Mouse (Mus musculus): ENCODE data around the gene Arid1b. TPM values are rescaled to one million over a fixed set of nuclear protein-coding genes. Genes with fewer than 3 reads are reported as not detected.

The Arid1b gene
- polyA plus RNA-seq, 2 experiments: 14.7 to 20.5 TPM

- Histone ChIP-seq H3K9ac (ENCODE audit: low read depth, low read length, severe bottlenecking) (no peak overlapping the region), H3K4me3 (replicated peaks; ENCODE audit: low read length) (no peak overlapping the region), H3K27ac (replicated peaks; ENCODE audit: low read depth, low read length) (no peak overlapping the region), H3K4me1 (ENCODE audit: control insufficient read depth, insufficient read depth, low read length) (peaks cover 14% of the 10 kb centered on the region), H3K36me3 (ENCODE audit: control insufficient read depth, insufficient read depth, low read length) (0 out of 2 replicates have a peak, but pooled peaks cover 6% of the 10 kb centered on the region), H3K9me3 (ENCODE audit: control insufficient read depth, low read length) (no peaks in the 10 kb centered on the region), H3K27me3 (ENCODE audit: control insufficient read depth, insufficient read depth, low read length) (no peaks in the 10 kb centered on the region), H3K4me2 (replicated peaks; ENCODE audit: low read depth, low read length, severe bottlenecking) (no peak overlapping the region)
- DNase-seq (ENCODE audit: low spot score) (no peak), ATAC-seq (ENCODE audit: low FRiP score, low read depth) (no peak)
- no peak for TF ChIP-seq POLR2A (IDR thresholded peaks at IDR 0.05; ENCODE audit: borderline replicate concordance, extremely low read depth, insufficient read depth, insufficient read length)
- 90% methylated on average over 4 of the region's 4 CpGs for WGBS
Measured at GRCm38 (mm10) chr17:5097046-5097445, 102.9 kb downstream of the Arid1b start.

DNA sequence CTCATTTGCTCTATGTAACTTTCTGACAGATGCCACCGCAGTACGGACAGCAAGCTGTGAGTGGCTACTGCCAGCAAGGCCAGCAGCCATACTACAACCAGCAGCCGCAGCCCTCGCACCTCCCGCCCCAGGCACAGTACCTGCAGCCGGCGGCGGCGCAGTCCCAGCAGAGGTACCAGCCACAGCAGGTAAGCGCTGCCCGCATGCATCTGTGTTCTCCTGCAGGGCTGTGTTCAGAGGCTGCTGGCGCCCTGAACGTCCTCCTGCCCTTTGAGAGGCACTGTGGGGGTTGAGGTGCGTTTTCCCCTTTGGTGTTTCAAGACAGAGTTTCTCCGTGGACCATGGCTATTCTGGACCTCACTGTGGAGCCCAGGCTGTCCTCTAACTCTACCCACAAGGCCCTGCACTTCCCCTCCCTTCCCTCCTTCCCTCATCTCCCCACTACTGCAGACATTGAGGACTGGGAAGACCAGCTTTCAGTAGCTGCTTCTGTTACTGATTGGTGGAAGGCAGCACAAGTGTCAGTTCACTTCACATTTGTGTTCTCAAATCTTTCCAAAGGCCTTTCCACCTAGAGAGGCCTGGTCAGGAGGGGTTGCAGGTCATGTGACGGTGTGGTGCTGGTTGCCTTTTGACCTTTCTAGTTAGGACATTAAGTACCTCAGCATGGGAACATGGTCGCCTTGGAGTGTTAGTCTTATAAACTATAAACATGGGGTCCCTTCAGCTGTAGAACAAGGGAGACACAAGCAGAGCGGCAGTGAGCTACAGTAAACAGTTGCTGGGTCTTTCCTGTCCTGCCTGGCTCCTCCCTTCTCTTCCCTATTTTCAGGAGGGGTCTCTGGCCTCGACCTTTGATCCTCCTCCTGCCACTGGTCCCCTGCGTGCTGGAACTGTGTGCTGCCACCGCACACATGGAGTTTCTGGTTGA, 103.7 kb downstream of the Arid1b start:
- H3K4me1 ChIP-seq (ENCODE audit: control insufficient read depth, insufficient read depth, low read length): peaks cover 14% of the 10 kb centered on the region
- WGBS: 66% methylated on average over 21 of the region's 21 CpGs
- no peak overlapping the region for H3K9ac ChIP-seq (ENCODE audit: low read depth, low read length, severe bottlenecking)
- TF ChIP-seq POLR2A (IDR thresholded peaks at IDR 0.05; ENCODE audit: borderline replicate concordance, extremely low read depth, insufficient read depth, insufficient read length): no peak
- no peak overlapping the region for H3K27ac ChIP-seq (replicated peaks; ENCODE audit: low read depth, low read length)
- H3K36me3 ChIP-seq (ENCODE audit: control insufficient read depth, insufficient read depth, low read length): 0 out of 2 replicates have a peak, but pooled peaks cover 6% of the 10 kb centered on the region
- no peaks in the 10 kb centered on the region for H3K27me3 ChIP-seq (ENCODE audit: control insufficient read depth, insufficient read depth, low read length)
- no peak overlapping the region for H3K4me2 ChIP-seq (replicated peaks; ENCODE audit: low read depth, low read length, severe bottlenecking)
- H3K4me3 ChIP-seq (replicated peaks; ENCODE audit: low read length): no peak overlapping the region
- ATAC-seq (ENCODE audit: low FRiP score, low read depth) (no peak), DNase-seq (ENCODE audit: low spot score) (no peak)
- H3K9me3 ChIP-seq (ENCODE audit: control insufficient read depth, low read length): no peaks in the 10 kb centered on the region

DNA sequence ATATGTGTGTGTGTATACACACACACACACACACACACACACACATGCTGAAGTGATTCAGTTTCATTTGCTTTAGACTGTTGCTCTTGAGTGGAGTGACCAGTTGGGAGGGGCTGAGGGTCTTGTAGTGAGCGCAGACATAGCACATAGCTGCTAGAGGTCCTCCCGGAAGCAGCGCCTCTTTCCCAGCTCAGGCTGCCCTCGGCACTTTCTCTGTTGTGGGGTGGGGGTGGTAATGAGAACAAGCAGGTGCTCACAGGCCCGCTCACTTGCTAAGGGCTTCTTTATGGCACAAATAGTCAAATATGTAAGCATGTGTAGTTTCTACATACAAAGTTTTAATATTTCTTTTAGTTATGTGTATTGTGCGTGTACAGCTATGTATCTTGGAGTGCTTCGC, 104.6 kb downstream of the Arid1b start:
- H3K9me3 ChIP-seq (ENCODE audit: control insufficient read depth, low read length): no peaks in the 10 kb centered on the region
- no peak overlapping the region for H3K4me2 ChIP-seq (replicated peaks; ENCODE audit: low read depth, low read length, severe bottlenecking)
- DNase-seq (ENCODE audit: low spot score) (no peak), ATAC-seq (ENCODE audit: low FRiP score, low read depth) (no peak)
- TF ChIP-seq POLR2A (IDR thresholded peaks at IDR 0.05; ENCODE audit: borderline replicate concordance, extremely low read depth, insufficient read depth, insufficient read length): no peak
- peaks cover 14% of the 10 kb centered on the region for H3K4me1 ChIP-seq (ENCODE audit: control insufficient read depth, insufficient read depth, low read length)
- H3K36me3 ChIP-seq (ENCODE audit: control insufficient read depth, insufficient read depth, low read length): 0 out of 2 replicates have a peak, but pooled peaks cover 6% of the 10 kb centered on the region
- no peak overlapping the region for H3K27ac ChIP-seq (replicated peaks; ENCODE audit: low read depth, low read length)
- H3K4me3 ChIP-seq (replicated peaks; ENCODE audit: low read length): no peak overlapping the region
- no peaks in the 10 kb centered on the region for H3K27me3 ChIP-seq (ENCODE audit: control insufficient read depth, insufficient read depth, low read length)
- no peak overlapping the region for H3K9ac ChIP-seq (ENCODE audit: low read depth, low read length, severe bottlenecking)
- 63% methylated on average over 7 of the region's 7 CpGs for WGBS

- DNase-seq (ENCODE audit: low spot score): no peak
Measured at GRCm38 (mm10) chr17:5099238-5099637, 105.1 kb downstream of the Arid1b start.

DNA sequence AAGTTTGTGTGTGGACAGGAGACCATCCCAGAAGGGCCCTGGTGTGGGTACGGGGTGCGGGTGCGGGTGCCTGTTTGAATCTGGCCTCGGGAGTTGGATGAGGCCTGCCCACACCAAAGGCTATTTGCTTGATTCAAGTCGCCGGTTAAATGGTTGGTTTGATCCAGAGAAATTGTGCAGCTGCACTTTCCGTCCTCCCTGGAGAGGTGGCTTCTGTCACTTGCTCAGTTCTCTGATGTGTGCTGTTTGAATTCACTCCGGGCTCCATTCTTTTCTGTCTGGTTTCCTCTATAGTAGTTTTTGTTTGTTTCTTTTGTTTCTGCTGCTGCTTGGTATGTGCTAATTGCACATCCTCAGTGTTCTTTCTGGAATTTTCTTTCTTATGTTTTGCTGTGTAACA, 107.0 kb downstream of the Arid1b start:
- TF ChIP-seq POLR2A (IDR thresholded peaks at IDR 0.05; ENCODE audit: borderline replicate concordance, extremely low read depth, insufficient read depth, insufficient read length): no peak
- Histone ChIP-seq H3K27ac (replicated peaks; ENCODE audit: low read depth, low read length) (no peak overlapping the region), H3K9me3 (ENCODE audit: control insufficient read depth, low read length) (no peaks in the 10 kb centered on the region), H3K9ac (ENCODE audit: low read depth, low read length, severe bottlenecking) (no peak overlapping the region), H3K4me1 (ENCODE audit: control insufficient read depth, insufficient read depth, low read length) (peaks cover 14% of the 10 kb centered on the region), H3K36me3 (ENCODE audit: control insufficient read depth, insufficient read depth, low read length) (0 out of 2 replicates have a peak, but pooled peaks cover 6% of the 10 kb centered on the region), H3K4me3 (replicated peaks; ENCODE audit: low read length) (no peak overlapping the region), H3K27me3 (ENCODE audit: control insufficient read depth, insufficient read depth, low read length) (no peaks in the 10 kb centered on the region), H3K4me2 (replicated peaks; ENCODE audit: low read depth, low read length, severe bottlenecking) (no peak overlapping the region)
- DNase-seq (ENCODE audit: low spot score) (no peak), ATAC-seq (ENCODE audit: low FRiP score, low read depth) (no peak)
- 71% methylated on average over 8 of the region's 8 CpGs for WGBS

More at GRCm38 (mm10) chr17:5099238-5099637, 105.1 kb downstream of the Arid1b start:
- H3K9ac ChIP-seq (ENCODE audit: low read depth, low read length, severe bottlenecking): no peak overlapping the region
- no peaks in the 10 kb centered on the region for H3K9me3 ChIP-seq (ENCODE audit: control insufficient read depth, low read length)
- peaks cover 14% of the 10 kb centered on the region for H3K4me1 ChIP-seq (ENCODE audit: control insufficient read depth, insufficient read depth, low read length)
- no peak for TF ChIP-seq POLR2A (IDR thresholded peaks at IDR 0.05; ENCODE audit: borderline replicate concordance, extremely low read depth, insufficient read depth, insufficient read length)
- no peak overlapping the region for H3K27ac ChIP-seq (replicated peaks; ENCODE audit: low read depth, low read length)
- 68% methylated on average over 4 of the region's 4 CpGs for WGBS
- H3K4me3 ChIP-seq (replicated peaks; ENCODE audit: low read length): no peak overlapping the region
- no peaks in the 10 kb centered on the region for H3K27me3 ChIP-seq (ENCODE audit: control insufficient read depth, insufficient read depth, low read length)
- no peak overlapping the region for H3K4me2 ChIP-seq (replicated peaks; ENCODE audit: low read depth, low read length, severe bottlenecking)
- 0 out of 2 replicates have a peak, but pooled peaks cover 6% of the 10 kb centered on the region for H3K36me3 ChIP-seq (ENCODE audit: control insufficient read depth, insufficient read depth, low read length)
- ATAC-seq (ENCODE audit: low FRiP score, low read depth): no peak

All from limb, embryonic 14.5 days (tissue).